Mouse (Mus musculus): ENCODE data around the gene Glcci1.

Gene Glcci1

DNA sequence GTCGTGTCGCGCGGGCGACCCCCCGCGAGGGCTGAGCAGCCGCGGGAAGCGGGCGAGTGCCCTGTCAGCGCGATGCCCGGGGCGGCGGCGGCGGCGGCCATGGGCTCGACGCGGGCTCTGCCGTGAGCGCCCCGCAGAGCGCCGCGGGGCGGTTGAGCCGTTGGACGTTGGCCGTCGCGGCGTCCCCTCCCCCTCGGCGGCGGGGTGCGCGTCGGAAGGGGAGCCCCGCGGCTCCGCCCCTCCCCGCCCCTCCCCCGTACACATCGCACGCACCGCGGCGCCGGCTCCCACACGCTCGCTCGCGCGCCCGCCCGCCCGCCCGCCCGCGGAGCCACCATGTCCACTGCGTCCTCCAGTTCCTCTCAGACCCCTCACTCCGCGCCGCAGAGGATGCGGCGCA, at the start of gene Glcci1:
Gene Glcci1 (plus strand): TSS at position 50 of the 400 bp plus-strand sequence.
- DNase-seq, result no peak

DNA sequence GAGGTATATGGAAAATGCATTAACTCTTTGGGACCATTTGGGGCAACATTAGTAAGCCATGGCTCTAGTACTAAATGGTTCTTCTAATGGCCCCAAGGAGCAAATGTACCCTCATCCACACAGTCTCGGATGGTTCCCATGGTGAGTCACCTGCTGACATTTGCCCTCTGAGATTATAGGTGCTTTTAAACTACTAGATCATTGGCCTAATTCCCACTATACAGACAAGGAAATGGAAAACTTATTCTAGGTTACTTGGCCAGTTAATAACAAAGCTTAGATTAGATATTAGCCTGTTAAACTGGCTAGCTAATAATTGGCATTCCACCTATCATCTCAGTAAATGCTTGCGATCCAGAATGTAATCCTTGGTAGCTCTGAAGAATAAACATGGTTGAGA, 47.0 kb upstream of the Glcci1 start:
- no peak for DNase-seq

DNA sequence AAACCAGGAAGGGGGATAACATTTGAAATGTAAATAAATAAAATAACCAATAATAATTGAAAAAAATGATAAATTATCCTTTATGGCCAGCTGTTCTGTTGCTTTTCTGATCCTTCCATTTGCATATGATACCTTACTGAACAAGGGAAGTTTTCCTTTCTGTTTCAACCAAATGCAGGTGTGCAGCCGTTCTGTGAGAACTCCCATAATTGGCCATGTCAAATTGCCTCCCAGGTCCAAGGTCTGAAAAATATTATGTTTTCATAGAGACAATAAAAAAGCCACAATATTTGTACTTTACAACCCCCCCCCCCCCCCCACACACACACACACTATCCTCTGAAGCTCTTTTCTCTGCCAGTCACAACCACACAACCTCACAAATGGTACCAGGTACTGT, 44.0 kb upstream of the Glcci1 start:
- DNase-seq, result no peak

DNA sequence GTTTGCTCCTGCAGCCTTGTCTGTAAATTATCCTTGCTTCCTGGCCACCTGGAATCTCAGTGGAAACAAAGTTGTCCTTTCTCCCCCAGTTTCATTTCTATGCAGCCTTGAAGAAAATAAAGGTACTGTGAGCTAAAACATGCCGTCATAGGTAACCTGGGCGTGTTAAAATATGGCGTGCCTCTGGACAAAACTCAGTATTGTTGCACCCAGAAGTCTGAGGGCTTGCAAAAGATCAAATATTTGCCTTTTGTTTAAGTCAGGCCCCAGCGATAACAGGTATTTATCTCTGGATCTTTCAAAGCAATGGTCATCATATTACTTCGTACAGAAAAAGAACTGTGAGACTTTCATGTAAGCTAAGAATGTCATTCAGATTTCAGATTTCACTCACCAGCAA, 43.4 kb upstream of the Glcci1 start:
- DNase-seq, result no peak

DNA sequence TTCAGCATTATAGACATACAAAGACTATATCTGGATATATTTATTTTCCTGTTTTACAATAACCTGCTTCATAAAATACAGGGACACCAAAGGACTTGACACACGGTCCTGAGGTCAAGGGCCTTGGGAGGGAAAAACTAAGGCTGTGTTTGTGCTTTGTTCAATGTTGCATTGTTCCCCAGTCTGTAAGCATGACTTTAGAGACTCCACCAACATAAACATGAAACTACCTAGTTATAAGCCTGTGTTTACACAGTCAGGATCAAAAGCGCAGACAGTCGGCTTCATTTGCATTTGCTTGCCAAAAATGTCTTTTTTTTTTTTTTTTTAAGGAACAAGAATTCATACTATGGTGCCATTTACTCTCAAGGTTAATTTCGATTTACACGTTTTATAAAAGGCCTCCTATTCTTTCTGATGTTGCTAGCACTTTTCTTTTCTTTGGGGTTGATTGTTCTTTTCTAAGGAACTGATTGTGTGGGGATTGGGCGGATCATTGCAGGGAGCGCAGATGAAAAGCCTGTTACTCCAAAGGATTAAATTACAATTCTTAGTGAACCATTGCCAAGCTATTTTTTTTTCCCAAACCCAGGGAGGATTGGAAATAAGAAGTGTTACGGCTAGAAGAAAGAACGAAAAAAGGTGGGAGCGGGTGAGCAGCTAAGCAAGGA, 41.6 kb upstream of the Glcci1 start:
- DNase-seq, result no peak

DNA sequence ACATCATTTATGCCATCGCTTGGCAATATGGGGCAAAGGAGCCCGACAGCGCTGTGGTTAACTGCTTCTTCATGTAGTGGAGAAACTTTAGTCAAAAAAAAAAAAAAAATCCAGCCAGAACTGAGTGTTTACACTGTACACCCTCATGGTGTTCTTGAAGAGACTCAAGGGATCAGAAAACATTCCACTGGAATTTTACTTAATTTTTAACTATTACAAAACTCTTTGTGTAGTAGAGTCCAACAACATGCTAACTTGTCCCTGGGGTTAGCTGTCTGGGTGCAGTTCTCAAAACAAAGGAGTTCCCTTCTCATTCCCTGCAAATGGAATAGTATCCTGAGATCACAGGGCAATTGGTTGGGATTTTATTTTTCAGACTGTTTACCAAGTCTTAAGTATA, 39.5 kb upstream of the Glcci1 start:
- no peak for DNase-seq

DNA sequence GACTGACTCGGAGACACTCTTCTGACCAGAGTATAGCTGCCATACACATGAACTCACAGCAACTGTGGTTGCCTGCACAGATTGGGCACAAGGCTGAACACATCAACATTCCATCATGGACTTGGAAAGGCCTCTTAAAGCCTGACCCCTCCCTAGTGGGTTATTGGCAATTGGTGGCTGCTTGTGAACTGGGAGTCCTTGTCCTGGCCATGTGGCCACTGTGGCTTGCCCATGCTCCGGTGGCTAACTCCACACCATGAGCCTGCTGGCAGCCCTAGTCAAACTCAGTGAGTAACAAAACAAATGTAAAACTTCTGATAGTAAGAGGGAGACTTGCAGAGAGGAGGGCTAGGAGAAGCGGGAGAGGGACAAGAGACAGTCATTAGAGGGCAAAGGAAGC, 37.3 kb upstream of the Glcci1 start:
- no peak for DNase-seq

DNA sequence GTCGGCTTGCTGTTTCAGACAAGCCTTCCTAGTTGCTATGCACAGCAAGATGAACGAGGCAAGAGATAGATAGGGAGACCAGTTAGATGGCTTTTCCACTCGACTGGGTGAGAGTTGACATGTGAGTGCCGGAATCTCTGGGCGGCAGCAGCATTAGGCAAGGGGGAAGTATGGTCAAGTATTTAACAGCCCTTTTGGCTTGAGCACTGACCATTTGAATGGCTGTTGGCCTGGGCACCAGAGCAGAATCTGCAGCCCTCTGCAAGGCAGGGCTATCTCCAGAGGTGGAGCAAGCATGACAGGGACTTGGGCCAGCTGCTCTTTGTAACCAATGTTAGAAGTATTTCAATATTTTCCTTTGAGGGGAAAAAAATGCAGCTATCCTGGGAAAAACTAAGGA, 36.5 kb upstream of the Glcci1 start:
- DNase-seq, result no peak

DNA sequence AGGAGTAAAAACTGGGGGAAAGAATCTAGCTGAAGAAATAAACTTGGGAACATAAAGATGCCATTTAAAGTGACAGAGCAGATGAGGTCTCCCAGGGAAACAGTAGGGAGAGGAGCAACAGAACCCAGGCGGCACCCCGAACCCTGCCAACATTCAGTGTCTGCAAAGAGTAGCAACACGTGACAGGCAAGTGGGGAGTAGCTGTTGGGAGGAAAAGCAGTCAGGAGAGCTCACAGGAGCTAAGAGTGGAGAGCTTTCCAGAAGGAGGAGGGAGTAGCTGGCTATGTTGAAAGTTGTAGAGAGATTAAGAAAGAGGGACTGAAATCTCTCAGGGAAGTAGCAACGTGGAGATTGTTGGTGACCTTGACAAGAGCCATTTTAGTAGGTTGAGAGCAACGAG, 35.9 kb upstream of the Glcci1 start:
- no peak for DNase-seq

DNA sequence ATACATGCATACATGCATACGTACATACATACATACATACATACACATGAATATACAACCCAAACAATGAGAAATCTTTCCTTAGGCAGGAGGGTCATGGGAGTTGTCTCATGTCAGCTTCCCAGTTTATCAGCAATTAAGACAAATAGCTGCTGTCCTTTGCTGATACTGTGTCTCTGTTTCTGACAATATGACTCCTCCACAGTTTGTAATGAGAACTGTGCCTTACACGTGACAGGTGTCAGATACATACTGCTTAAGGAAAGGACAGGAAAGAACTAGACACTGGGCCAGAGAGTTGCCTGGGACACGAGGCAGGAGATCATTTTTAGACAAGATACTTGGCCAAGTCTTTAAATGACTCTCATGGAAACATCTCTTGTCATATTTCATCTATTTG, 35.1 kb upstream of the Glcci1 start:
- no peak for DNase-seq

DNA sequence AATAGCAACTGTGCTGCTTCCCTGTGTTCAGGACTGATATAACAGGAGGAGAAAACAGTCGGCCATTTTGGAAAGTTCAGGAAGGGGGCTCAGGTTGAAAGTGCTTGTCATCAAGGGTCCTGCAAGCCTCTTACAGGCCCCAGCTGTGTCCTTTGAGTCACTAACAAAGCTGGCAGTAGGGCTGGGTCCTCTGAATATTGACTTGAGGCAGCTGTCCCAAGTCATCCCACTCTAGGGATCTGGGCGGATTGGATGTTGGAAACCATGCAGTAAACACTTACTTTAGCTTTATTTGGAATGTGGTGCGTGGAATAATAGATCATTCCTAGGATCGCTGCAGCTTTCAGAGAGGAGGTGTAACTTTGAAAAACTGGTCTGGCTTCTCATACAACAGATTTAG, 34.6 kb upstream of the Glcci1 start:
- no peak for DNase-seq

DNA sequence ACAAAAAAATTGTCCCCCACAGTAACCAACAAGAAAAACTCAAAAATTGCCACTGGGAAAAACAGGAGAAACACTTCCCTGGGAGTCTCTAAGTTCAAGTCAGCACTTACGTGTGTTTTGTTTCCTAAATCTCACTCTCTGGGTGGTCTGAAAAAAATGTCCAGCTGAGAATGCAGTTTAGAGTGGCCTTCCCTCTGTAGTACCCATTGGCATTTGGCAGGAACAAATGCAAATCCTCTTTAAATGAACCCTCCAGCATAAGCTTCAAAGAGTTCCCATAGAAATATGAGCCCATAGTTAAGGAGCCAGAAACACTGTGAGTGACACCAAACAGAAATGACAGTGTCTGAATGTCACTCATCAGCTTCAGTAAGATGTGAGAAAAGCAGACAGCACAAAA, 30.2 kb upstream of the Glcci1 start:
- DNase-seq, result no peak

DNA sequence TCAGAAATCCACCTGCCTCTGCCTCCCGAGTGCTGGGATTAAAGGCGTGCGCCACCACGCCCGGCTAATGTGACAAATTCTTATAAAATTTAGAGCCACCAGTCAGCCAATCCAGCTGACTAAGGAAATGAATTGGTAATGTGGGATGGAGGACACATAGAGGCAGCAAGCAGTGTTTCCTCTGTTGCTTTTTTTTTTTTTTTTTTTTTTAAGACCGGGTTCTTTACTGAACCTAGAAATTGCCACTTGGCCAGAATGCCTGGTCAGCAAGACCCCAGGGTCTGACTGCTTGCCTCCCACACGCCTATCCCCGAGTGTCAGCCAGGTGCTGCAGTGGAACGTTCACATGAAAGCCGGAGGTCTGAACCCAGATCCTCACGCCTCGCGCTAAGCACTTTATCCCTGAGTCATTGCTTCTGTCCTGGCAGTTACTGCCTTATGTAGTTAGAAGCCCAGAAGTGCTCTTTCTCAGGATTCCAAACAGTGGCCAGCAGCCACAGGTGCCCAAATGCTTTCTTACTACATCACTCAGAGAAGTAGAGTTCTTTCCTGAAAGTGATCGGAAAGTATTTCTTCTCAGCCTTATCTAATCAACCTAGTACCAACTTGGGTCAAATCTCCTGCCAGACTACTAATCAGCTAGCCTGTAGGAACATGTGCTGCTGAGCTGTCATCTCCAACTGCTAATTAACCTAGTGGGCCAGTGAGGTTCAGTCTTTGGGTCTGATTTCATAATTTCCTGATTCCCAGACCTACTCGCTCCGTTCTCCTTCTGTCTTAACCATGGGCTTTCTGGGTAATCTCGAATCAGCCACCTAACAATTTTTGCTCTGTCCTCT, 24.7 kb upstream of the Glcci1 start:
- DNase-seq, result no peak

DNA sequence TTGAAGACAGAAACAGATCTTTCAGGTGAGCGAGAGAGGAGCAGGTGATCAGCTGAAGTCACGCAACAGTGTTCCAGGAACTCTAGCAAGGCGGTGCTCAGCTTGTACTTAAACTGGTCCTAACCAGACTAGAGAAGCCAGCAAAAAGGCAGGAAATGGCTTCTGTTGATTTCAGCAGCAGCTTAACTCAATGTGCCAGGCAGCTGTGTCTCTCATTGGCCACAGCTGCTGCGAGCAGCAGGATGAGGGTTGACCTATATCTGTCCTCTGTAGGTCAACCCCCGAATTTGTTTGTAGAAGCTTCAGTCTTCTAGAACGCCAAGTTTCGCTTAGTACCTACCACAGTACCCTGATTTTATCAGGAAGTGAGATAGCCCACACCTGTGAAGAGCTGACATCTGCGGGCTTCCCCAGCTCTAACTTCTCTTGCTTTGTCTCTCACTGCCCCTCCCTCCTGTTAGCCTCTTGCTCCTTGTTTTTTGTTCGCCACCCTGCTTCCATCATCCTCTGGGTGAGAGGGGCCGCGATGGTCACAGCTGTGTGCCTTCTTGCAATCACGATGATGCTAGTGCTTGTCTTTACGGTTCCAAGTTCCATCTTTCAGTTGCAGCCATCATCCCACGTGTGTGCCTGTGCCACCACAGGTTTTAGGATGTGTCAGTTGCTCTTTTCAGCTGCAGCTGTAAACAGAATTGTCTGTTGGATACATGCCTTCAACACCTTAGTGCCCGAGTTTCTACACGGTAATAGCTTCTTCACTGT, 23.8 kb upstream of the Glcci1 start:
- DNase-seq, result no peak

DNA sequence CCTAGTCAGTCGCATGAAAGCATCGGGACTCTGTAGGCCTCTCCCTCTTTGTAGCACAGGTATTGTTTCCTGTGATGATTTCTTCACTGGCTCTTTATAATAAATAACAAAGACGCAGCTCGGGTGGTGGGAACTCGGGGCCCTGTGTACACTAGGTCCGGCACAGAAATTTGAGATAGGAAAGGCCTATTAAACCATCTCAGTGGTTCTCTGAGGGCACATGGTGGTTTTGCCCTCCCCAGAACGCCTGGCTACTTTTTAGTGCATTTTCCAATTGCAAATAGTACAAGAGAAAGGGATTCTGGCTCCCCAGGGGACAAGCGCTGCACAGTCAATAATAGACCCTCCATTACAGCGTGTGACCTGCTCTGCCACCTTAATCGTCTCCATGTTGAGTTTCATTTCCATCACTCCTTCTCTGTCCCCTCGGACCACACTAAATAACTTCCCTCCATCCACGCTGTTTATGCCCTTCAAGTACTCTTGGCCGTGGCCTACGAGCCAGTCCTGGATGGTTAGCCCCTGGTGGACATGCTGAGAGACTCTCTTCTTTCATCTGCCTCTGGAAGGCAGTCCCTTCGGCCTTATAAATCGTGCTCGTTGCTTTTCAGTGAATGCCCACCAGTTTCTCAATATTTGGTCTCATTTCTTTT, 22.9 kb upstream of the Glcci1 start:
- DNase-seq, result no peak

DNA sequence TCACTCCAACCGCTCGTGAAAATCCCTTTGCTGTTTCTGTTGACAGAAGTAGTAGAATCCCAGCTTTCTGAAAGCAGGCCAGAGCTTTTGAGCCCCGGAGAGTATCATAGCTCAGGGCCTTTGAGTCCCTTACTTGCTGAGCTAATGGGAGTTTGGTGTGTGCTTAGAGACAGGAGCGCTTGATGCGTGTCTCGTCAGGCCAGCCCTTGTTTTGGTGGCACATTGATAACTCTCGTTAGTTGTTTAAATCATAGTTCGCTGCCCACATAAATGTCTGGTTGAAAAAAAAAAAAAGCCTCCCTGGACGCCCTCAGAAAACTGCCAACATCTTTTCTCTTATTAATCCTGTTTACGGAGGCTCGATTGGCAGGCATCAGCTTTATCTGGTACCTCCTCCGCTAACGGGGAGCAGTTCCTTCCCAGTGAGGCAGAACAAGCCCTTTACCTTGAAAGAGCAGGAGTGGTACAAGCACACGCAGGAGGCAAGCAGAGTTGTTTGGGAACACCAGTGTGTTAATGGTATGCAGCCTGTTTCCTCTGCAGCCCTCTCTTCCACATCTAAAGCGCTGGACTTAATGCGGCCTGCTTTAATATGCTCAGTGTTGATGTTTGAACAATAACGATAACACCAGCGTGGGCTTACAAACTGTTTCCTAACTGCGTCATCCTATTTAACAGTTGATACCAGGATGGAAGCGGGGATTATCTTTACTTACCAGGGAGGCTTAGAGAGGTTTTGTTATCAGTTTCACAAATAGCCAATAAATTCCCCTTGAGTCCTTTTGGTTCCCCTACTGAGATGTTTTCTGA, 22.2 kb upstream of the Glcci1 start:
- no peak for DNase-seq

DNA sequence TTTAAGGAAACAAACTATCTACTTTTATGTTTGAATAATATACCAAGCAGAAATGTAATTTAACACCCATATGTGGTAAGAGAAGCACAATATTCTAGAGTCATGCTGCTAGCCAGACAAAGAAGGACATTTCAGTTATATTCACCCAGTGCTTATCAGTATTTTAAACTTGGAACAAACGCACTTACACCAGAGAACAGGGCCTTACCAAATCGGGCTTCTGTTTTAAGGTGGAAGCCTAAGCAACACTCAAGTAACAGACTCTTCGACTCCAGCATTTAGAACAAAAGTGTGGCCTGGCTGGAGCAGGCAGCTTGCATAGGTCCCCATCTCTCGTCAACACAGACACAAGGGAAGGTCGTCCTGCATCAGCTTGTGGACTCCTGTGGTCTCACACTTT, 21.2 kb upstream of the Glcci1 start:
- DNase-seq, result no peak

DNA sequence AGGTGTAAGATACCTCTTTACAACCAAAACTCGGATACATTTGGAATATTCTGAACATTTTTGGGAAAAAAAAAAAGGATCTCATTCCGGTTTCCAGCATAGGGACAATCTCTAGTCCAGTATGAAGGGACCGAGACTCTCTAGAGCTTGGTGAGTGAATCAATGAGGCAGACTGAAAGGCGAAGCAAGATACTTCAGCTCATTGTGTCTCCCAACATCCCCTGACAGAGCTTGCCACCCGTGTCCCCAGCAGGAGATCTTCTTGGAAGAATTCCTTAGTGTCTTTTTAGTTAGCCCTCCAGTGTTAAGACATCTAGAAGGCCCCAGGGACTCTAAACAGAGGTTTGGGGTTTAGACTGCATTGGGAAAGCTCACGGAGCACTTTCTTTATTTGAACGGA, 20.1 kb upstream of the Glcci1 start:
- DNase-seq, result no peak

DNA sequence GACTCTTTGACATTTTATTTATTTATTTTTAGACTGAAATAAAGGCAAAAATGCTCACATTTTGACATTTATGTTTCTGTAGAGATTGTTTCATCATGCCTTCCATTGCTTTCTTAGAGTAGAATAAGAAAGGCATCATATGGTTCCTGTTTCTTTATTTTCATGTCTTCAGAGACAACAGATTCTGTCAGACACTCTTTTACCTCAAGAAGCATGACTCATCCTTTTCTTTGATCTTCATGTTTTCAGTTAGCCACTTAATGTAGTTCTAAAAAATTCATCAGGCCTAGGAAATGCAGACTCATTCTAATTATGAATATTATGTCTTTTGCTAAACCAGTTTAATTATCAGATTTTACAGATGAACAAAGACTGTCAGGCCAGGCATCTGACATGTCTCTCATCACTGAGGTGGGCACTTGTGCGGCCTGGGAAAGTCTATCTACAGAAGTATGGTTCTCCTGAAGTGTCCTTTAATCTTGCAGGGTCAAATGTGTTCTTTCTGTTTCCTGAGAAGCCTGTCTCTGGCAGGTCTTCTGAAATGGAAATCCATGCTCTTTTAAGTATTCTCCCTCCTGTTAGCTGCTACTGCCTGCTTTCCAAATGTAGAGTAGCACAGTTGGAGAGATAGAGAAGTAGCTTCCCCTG, 19.3 kb upstream of the Glcci1 start:
- no peak for DNase-seq

DNA sequence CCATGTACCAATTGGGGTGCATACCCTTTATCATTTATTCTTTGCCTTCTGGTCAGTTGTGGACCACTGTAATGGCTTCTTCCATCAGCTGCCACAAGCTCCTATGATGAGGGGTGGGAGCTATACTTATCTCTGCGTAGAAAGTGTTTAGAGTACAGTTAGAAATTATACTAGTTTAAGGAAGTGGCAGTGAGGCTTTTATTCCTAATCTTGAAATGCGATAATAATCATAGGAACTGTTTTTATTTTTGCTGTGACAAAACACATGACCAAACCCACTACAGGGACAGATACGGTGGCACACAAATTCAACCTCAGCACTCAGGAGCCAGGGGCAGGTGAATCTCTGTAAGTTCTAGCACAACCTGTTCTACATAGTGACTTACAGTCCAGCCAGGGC, 17.2 kb upstream of the Glcci1 start:
- DNase-seq, result no peak

DNA sequence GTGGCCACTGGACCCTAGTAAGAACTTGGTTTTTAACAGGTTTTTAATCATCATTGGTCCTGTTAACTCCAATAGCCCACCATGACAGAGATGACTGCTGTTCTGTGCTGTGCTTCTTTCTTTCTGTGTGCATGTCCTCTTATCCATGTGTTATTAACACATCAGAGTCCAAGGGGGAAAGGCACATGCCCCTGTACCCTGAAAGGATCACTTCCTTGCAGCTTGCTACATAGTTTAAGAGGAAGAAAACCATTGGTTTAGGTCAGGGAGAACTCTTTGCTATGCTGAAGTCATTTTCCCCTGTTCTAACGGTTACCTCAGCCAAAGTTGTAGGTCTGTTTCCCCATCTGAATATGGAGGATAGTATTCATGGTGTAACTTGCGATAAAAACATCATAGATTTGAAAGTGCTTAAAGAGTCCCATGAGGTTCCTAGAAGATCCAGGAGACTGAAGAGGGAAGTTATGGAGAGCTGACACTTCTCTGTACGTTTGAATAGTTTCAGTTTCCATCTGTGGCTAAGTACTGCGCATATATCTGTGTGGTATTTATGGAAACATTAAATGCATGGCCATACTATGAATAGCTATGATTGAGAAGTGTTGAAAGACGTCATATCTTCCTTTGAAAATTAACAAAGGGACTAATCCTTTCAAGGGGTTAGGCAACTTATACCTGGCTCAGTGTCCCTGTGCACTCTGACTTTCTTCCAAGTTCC, 14.1 kb upstream of the Glcci1 start:
- DNase-seq, result no peak

All from cerebellum, adult 9-11 months (tissue).